Mouse (Mus musculus) small intestine, adult 2 months (tissue): ENCODE measurements at regions not wholly inside any gene's neighbourhood (a gene's known extent, or its start where the extent isn't known, plus 50 kb on each side); places are given as distances from the start of the nearest gene placed in this dataset.

Source experiments
- H3K27ac ChIP-seq: fragments of 200-500 bp; 2 replicates; pipeline ENCODE4 v1.5.1; 2012; ENCODE audit warnings: low read depth, low read length, control low read depth, inconsistent platforms; ENCODE audit not compliant: insufficient read depth
- H3K27me3 ChIP-seq: fragments of 200-500 bp; 2 replicates; pipeline ENCODE4 v1.6.1; 2012; ENCODE audit warnings: mild to moderate bottlenecking, moderate library complexity, low read length, inconsistent platforms; ENCODE audit not compliant: control insufficient read depth, insufficient read depth
- H3K36me3 ChIP-seq: fragments of 200-500 bp; 2 replicates; pipeline ENCODE4 v1.6.1; 2012; ENCODE audit warnings: mild to moderate bottlenecking, low read length, control low read depth, inconsistent platforms; ENCODE audit not compliant: control insufficient read depth, insufficient read depth
- H3K4me1 ChIP-seq: fragments of 200-500 bp; 2 replicates; pipeline ENCODE4 v1.6.1; 2012; ENCODE audit warnings: low read length, inconsistent platforms, mixed read lengths; ENCODE audit not compliant: control insufficient read depth, insufficient read depth, insufficient read length
- H3K4me3 ChIP-seq: fragments of 200-500 bp; 2 replicates; pipeline ENCODE4 v1.5.1; 2012; ENCODE audit warnings: low read depth, mild to moderate bottlenecking, control low read depth, inconsistent platforms, low read length, moderate library complexity
- CTCF ChIP-seq: fragments of 200-500 bp; IDR thresholded peaks from 2 replicates; pipeline ENCODE4 v1.5.1; 2012; ENCODE audit warnings: low read depth, mild to moderate bottlenecking, control low read depth, inconsistent platforms, low read length, moderate library complexity, mixed read lengths; ENCODE audit not compliant: insufficient replicate concordance, insufficient read length; ENCODE audit errors: extremely low read depth
- POLR2A ChIP-seq: fragments of 200-500 bp; IDR thresholded peaks from 2 replicates; pipeline ENCODE4 v1.6.1; 2012; ENCODE audit warnings: low read depth, mild to moderate bottlenecking, control low read depth, inconsistent platforms, low read length, moderate library complexity
- WGBS: fragments of 180-500 bp; shearing (Covaris S2); methylation state at CpG from one replicate; pipeline ENCODE4 v1.1.7; 2018; 5-methylcytosine and 5-hydroxymethylcytosine counted together

- H3K4me3 ChIP-seq = no peak overlapping the region
- H3K27ac ChIP-seq = no peak overlapping the region
- H3K27me3 ChIP-seq = no peaks in the 10 kb centered on the region
- no peaks in the 10 kb centered on the region for H3K36me3 ChIP-seq
- no peaks in the 10 kb centered on the region for H3K4me1 ChIP-seq
- TF ChIP-seq CTCF = no peak
- TF ChIP-seq POLR2A = no peak
- WGBS = 77% methylated on average over 4 of the region's 4 CpGs
Measured at GRCm38 (mm10) chr14:105576266-105576665, 317.9 kb downstream of the Ndfip2 start.

- WGBS = 44% methylated on average over 18 of the region's 18 CpGs
- TF ChIP-seq POLR2A = no peak
- TF ChIP-seq CTCF = no peak
Measured at GRCm38 (mm10) chr14:105572036-105572891, 313.9 kb downstream of the Ndfip2 start.

DNA sequence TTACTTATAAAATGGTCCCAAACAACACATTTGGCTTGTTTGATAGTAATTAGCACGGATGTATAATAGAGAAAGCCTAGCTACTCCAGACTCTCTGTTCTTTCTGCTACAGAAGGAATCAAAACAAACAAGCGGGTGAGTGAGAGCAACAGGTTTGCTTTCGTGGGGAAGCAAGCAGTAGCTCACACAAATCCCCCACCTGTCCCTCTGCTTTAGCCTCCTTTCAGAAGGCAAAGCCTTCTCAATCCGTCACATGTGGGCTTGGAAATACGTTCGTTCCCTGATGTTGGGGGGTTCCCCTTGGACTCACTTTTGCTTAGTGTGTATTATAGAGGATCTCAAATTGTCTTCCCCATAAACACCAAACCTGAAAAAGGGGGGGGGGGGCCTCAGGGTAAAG, 311.8 kb downstream of the Ndfip2 start:
- no peak overlapping the region for H3K4me3 ChIP-seq
- H3K36me3 ChIP-seq = no peaks in the 10 kb centered on the region
- no peak overlapping the region for H3K27ac ChIP-seq
- no peaks in the 10 kb centered on the region for H3K27me3 ChIP-seq
- no peaks in the 10 kb centered on the region for H3K4me1 ChIP-seq
- TF ChIP-seq CTCF = no peak
- TF ChIP-seq POLR2A = no peak
- 86% methylated on average over 6 of the region's 6 CpGs for WGBS

More at GRCm38 (mm10) chr14:105572036-105572891, 313.9 kb downstream of the Ndfip2 start:
- Histone ChIP-seq H3K27me3 (no peaks in the 10 kb centered on the region), H3K27ac (no peak overlapping the region), H3K4me1 (no peaks in the 10 kb centered on the region), H3K4me3 (no peak overlapping the region), H3K36me3 (no peaks in the 10 kb centered on the region)

- TF ChIP-seq POLR2A (no peak), CTCF (no peak)
- Histone ChIP-seq H3K4me1 (no peaks in the 10 kb centered on the region), H3K4me3 (no peak overlapping the region), H3K27ac (no peak overlapping the region), H3K27me3 (no peaks in the 10 kb centered on the region), H3K36me3 (no peaks in the 10 kb centered on the region)
- WGBS = 78% methylated on average over 16 of the region's 16 CpGs
Measured at GRCm38 (mm10) chr14:105565827-105566226, 307.5 kb downstream of the Ndfip2 start.

DNA sequence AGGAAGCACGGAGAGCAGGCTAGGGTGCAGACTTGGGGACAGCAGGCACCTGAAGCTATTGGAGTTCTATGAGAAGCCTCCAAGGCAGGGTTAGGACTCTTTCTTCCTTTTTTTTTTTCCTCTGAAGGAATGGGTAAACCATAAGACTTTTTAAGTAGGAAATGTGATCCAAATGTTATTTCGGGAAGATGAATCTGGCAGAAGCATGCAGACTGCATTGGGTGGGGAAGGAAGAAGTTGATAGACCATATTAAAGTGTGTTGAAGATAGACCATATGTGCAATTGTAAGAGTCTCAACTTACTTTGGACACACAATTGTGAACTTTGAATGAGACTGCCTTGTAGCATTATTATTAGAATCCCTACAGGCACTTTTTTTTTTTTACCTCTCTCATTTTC, 304.5 kb downstream of the Ndfip2 start:
- Histone ChIP-seq H3K4me3 (no peak overlapping the region), H3K36me3 (no peaks in the 10 kb centered on the region), H3K27me3 (no peaks in the 10 kb centered on the region), H3K4me1 (no peaks in the 10 kb centered on the region), H3K27ac (no peak overlapping the region)
- TF ChIP-seq POLR2A = no peak
- TF ChIP-seq CTCF = no peak
- 87% methylated on average over 2 of the region's 2 CpGs for WGBS

GRCm38 (mm10) chr14:105556813-105557212, 298.4 kb downstream of the Ndfip2 start:
- H3K36me3 ChIP-seq = no peaks in the 10 kb centered on the region
- H3K4me1 ChIP-seq = no peaks in the 10 kb centered on the region
- H3K27ac ChIP-seq = no peak overlapping the region
- no peak overlapping the region for H3K4me3 ChIP-seq
- TF ChIP-seq CTCF (no peak), POLR2A (no peak)
- 44% methylated on average over 3 of the region's 3 CpGs for WGBS
- no peaks in the 10 kb centered on the region for H3K27me3 ChIP-seq

DNA sequence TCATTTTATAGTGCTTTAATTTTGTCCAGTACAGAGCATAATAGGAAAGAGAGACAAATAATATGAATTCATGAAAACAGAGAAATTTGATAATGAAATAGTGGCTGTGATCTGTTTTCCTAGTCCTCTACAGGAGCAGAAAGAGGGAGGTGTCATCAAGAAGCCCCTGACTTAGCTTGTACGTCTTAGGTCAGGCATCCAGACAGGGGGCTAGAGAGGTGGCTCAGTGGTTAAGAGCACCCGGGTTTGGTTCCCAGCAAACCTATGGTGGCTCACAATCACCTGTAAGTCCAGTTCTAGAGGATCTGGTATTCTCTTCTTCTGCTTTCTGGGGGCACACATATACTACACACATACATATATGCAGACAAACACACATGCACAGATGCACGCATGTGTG, 285.7 kb downstream of the Ndfip2 start:
- no peaks in the 10 kb centered on the region; the same call in 1 of the 2 replicates for H3K27me3 ChIP-seq
- H3K4me1 ChIP-seq = no peaks in the 10 kb centered on the region
- WGBS = 90% methylated on average over 3 of the region's 3 CpGs
- no peak overlapping the region for H3K27ac ChIP-seq
- H3K4me3 ChIP-seq = no peak overlapping the region
- H3K36me3 ChIP-seq = no peaks in the 10 kb centered on the region
- TF ChIP-seq POLR2A = no peak
